Mouse (Mus musculus) activated CD4-positive, CD25-positive, alpha-beta regulatory T cell, adult 4 months (primary cell): ENCODE results near the gene Tmem52. TPM values are rescaled to one million over a fixed set of nuclear protein-coding genes. Genes with fewer than 3 reads are reported as not detected.

Experiments used
- ATAC-seq: one replicate; pipeline ENCODE4 v1.8.0; 2017
- polyA plus RNA-seq, 2 experiments: library from polyadenylated mRNA; unstranded; fragments of 100-300 nt; shearing (Covaris generic); gene quantifications; one replicate each; pipeline ENCODE4 v1.2.1; 2017

The Tmem52 gene
- polyA plus RNA-seq, 2 experiments from 2014 or later = not detected

- no peak for ATAC-seq
These were observed 45.9 kb downstream of the Tmem52 start for GRCm38 (mm10) chr4:155514810-155515209.

- ATAC-seq = no peak
These were observed 49.1 kb downstream of the Tmem52 start for GRCm38 (mm10) chr4:155517948-155518517.

Other genes with a start within 250 kb of the Tmem52 start
- 10 to 100 TPM; 24.7 to 25.0 TPM for gene Ski, start 246.5 kb upstream of the Tmem52 start, polyA plus RNA-seq
- gene Faap20, start 219.3 kb upstream of the Tmem52 start, polyA plus RNA-seq = 10 to 100 TPM; 45.1 to 54.9 TPM
- 1 to 10 TPM; 6.5 to 8.3 TPM for gene Prkcz, start 107.8 kb upstream of the Tmem52 start, polyA plus RNA-seq
- under 1 TPM in 1 of 2 experiments, not detected in 1; 0.41 TPM for gene Gabrd, start 71.0 kb upstream of the Tmem52 start, polyA plus RNA-seq
- 1 to 10 TPM; 1.8 to 2.1 TPM for gene Cfap74, start 59.9 kb upstream of the Tmem52 start, polyA plus RNA-seq
- gene Gnb1, start 22.2 kb downstream of the Tmem52 start, polyA plus RNA-seq = 100 to 1,000 TPM in 1 of 2 experiments, 10 to 100 TPM in 1; 90.9 to 196 TPM
- 10 to 100 TPM; 42.7 to 49.1 TPM for gene Nadk, start 93.3 kb downstream of the Tmem52 start, polyA plus RNA-seq
- 1 to 10 TPM; 6.2 to 8.3 TPM for gene Slc35e2, start 132.3 kb downstream of the Tmem52 start, polyA plus RNA-seq
- gene Cdk11b, start 155.7 kb downstream of the Tmem52 start, polyA plus RNA-seq = 10 to 100 TPM; 74.7 to 99.8 TPM
- not detected for gene Gm10563, start 176.3 kb downstream of the Tmem52 start, polyA plus RNA-seq
- not detected for gene Mmp23, start 184.3 kb downstream of the Tmem52 start, polyA plus RNA-seq
- 1 to 10 TPM; 2.2 to 6.4 TPM for gene Mib2, start 200.1 kb downstream of the Tmem52 start, polyA plus RNA-seq
- gene Fndc10, start 225.2 kb downstream of the Tmem52 start, polyA plus RNA-seq = 1 to 10 TPM; 1.2 to 1.9 TPM
- 100 to 1,000 TPM; 158 to 181 TPM for gene Ssu72, start 235.7 kb downstream of the Tmem52 start, polyA plus RNA-seq